Mouse (Mus musculus) kidney, adult 18-20 months (tissue): ENCODE data around the gene Olfr750.
A peak's percentile ranks its signal among the peaks of the same experiment; 100 is the strongest.

Experiments used
- DNase-seq: peaks from one replicate; pipeline ENCODE4 v3.0.0; 2021

Gene Olfr750

DNA sequence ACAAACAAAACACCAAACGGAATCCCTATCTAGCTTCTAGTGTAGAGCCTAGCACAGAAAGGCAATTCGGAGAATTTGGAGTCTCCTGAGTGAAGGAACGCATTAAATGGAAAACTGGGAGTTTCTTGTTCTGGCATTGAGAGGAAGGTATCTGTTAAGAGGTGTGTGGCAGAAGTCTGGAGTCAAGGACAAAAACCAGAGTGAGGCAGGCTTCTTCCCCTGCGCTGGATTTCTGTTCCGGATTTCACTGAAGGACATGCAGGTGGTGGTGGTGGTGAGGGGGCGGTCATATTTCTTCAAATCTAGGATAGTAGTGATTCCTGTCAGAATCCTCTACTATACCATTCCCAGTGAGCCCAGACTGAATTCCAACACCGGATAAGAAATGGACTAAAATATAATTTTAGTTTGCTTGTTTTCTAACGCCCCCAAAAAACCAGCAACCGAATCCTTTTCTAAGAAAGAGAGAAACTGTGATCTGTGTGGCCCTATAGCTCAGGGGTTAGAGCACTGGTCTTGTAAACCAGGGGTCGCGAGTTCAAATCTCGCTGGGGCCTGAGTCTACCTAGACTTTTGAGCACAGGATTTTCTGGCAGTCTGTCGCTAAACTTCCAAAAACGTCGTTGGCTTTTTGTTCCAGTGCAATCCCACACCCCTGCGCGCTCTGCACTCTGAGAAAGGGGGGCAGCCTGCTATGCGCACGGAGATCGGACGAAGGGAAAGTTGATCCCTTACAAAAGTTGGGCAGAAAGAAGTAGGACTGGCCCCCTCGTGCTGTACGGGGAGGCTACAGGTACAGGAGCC lies 14.1 kb upstream of the Olfr750 start:
- DNase-seq = peak; percentile 90

GRCm38 (mm10) chr14:51087762-51088161 lies 13.5 kb upstream of the Olfr750 start:
- DNase-seq = no peak

GRCm38 (mm10) chr14:51085911-51086310 lies 11.7 kb upstream of the Olfr750 start:
- DNase-seq = no peak

- no peak for DNase-seq
Observed at GRCm38 (mm10) chr14:51085086-51085485, 10.9 kb upstream of the Olfr750 start.

GRCm38 (mm10) chr14:51083805-51084204 lies 9.6 kb upstream of the Olfr750 start:
- no peak for DNase-seq

DNA sequence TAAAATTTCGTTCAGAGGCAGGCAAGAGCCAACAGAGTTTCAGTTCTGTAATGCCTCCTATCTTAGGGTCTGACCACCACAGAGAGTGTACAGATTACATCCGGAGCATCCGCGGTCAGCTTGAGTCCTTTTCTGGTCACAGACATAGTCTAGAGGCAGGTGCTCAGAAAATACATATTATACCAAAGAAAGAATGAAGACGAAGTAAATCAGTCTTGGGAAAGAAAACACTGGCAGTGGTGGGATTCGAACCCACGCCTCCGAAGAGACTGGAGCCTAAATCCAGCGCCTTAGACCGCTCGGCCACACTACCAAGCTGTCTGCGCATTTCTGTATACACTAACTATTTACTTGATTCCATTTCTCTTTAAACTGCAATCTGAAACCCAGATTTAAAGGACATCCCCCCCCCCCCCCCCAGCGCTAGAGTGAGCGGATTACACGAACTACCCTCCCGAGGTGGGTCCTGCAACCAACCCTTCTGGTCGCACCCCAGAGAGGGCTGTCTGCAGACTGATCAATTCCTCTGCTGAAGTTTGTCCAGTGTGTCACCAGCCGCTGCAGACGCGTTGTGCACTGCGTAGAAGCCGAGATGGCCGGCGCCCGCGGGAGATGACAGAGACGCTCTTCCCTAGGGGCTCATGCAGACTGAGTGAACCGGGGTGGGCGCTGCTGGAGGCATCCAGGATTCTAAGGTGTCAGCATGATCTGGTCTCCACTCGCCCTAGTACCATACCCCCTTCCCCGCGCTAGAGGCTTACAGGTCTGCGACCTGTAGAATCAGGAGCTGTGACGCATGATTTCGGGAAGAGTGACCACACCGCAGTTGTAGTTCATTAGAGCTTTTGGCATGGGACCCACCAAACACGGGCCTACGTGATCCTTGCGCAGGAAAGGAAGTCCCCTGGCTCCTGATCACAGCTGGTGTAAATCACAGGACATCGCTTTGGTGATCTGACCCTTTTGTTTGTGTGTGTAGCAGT lies 8.7 kb upstream of the Olfr750 start:
- peak; percentile 80 for DNase-seq

- no peak for DNase-seq
Observed at GRCm38 (mm10) chr14:51081035-51081434, 6.8 kb upstream of the Olfr750 start.

DNA sequence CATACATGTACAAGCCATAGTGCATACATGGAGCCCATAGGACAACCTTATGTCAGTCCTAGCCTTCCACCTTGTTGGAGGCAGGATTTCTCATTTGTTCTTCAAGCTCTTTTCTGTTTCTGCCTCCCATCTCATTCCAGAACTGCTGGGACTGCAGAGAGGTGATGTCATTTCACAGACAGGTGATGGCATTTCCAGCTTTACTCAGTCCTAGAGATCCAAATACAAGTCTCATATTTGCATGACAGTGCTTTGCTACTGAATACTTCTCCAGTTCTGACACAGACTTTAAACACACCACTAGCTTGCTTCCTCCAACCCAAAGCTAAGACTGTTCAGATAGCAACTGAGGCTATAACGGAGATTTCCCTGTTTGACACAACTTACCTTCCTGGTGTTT lies 4.9 kb upstream of the Olfr750 start:
- DNase-seq = no peak

- peak; percentile 45 for DNase-seq
Observed at GRCm38 (mm10) chr14:51069617-51070016, 4.6 kb downstream of the Olfr750 start.

- DNase-seq = no peak
Observed at GRCm38 (mm10) chr14:51068956-51069355, 5.3 kb downstream of the Olfr750 start.

- DNase-seq = no peak
Observed at GRCm38 (mm10) chr14:51060761-51061160, 13.5 kb downstream of the Olfr750 start.

DNA sequence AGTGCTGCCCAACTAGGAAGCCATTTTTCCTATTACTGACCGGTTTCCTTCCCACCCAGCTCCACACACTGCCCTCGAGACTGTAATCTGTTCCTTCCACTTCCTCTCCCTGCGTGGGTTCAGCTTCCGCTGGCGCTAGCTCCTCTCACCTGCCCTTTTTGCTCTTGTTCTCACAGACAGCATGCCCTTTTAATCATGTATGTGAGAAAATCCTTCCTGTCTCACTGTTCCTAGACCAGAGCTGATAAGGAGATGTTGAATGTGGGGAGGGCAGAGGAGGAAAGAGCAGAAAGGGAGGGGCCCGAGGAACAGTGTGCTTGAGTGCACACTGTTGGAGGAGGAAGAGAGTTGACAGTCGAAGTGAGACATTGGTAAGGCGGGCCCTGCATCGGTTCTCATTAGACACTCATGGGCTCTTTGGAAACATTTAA lies 16.8 kb downstream of the Olfr750 start, which contains the start of gene Rnase12:
Gene Rnase12, minus strand, starts transcription at position 261 of the 431 bp plus-strand sequence.
- DNase-seq = no peak

- DNase-seq = no peak
Observed at GRCm38 (mm10) chr14:51054243-51055237, 19.7 kb downstream of the Olfr750 start.

DNA sequence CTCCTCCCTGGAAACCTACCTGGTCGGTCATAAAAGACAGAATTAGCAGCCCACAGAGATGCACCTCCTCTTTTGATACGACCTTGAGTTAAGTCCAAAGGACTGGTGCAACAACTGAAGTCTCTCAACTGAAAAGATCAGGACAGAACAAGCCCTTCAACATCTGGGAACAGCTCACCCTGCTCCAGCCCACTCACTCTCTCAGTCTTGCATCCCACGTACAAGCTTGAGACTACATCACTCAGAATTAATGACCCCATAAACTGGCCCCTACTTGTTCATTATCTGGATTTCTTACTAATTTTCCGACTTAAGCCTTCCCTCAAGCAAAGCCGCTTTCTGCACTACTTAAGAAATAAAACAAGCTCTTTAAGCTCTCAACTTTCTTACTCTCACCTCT lies 21.1 kb downstream of the Olfr750 start:
- no peak for DNase-seq

DNA sequence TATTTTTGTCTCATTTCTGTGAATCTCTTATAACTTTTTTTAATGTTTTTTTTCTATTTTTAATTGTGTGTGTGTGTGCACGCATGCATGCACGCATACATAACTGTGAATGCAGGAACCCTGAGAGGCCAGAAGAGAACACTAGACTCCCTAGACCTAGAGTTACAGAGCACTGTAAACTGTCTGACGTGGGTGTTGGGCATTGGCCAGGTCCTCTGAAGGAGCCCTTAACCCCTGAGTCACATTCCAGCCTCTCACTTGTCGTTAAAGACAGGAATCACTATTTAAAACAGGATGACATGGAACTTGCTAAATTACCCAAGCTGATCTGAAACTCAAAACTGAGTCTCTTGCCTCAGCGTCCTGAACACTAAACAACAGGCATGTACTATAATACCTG lies 22.3 kb downstream of the Olfr750 start:
- DNase-seq = no peak

DNA sequence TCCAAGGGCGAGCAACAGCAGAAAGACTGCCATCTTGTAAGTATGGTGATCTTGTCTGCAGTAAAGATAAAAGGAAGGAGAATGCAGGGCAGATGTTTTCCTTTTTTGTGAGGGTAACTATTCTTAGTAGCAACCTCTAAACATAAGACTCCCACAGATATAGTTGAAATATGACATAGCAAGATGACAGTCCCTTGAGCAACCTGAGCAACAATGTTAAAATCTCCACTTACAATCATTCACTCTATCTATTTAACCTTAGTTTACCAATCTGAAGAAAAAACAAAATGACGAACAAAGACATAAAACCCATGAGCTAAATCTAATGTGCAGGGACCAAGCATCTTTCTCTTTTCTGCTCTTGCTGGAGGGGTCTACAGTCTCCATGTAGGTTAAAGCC lies 24.2 kb downstream of the Olfr750 start, which contains the start of gene Rnase11:
Gene Rnase11, minus strand, starts transcription at position 101 of the 400 bp plus-strand sequence.
- DNase-seq = no peak

GRCm38 (mm10) chr14:51047846-51048245 lies 26.4 kb downstream of the Olfr750 start:
- DNase-seq = no peak

DNA sequence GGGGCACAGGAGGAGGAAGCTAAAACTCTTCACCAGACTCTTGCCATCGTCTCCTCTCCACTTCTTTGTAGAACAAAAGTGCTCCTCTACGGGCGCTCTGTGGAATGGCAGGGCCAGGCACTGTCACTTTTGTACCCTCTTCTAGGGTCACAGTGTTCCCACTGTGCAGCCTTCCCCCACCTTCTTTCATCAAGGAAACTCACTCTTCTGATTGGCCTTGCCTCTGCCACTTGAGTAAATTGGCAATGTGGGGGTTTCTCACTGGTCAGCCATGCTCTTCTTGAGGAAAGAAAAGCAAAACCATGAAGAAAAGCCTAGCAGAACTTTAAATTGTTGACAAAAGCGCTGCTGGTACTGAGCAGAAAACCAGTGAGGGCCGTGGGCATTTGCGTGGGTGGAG lies 32.5 kb downstream of the Olfr750 start, which contains the start of gene Rnase9:
Gene Rnase9, minus strand, starts transcription at position 101 of the 400 bp plus-strand sequence.
- DNase-seq = no peak

DNA sequence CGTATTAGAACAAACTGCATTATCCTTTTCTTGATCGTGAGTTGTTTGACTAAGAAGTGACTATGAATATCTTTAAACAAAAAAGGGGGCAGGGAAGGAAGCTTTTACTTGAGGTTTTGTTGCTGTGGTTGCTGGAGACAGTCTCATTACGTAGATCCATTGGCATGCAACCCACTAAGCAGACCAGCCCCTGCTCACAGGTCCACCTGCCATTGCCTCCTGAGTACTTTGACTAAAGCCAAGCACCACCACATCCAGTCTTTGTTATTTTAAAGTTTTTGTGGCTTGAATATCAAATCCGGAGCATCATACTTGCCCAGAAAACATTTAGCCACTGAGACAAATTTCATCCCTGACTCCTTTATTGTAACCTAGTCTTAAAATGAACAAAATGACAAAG lies 38.0 kb downstream of the Olfr750 start:
- DNase-seq = no peak

DNA sequence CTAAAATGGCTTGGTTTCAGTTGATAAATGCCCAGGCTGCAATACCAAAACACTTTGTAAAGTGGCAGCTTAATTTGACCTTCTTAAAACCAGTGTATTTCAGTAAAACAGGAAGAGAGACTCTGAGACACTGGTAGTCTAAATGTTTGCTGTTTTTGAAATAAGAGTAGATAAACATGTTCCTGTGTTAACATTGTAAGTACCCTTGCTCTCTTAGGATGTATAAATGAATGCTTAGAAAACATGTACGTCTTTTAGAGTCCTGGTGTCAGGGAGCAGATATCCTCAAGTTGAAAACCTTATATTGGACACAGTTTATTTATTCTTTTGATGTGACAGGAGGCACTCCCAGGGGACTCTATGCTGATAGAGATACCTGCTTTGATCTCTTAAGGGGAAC lies 39.0 kb downstream of the Olfr750 start:
- DNase-seq = no peak

DNA sequence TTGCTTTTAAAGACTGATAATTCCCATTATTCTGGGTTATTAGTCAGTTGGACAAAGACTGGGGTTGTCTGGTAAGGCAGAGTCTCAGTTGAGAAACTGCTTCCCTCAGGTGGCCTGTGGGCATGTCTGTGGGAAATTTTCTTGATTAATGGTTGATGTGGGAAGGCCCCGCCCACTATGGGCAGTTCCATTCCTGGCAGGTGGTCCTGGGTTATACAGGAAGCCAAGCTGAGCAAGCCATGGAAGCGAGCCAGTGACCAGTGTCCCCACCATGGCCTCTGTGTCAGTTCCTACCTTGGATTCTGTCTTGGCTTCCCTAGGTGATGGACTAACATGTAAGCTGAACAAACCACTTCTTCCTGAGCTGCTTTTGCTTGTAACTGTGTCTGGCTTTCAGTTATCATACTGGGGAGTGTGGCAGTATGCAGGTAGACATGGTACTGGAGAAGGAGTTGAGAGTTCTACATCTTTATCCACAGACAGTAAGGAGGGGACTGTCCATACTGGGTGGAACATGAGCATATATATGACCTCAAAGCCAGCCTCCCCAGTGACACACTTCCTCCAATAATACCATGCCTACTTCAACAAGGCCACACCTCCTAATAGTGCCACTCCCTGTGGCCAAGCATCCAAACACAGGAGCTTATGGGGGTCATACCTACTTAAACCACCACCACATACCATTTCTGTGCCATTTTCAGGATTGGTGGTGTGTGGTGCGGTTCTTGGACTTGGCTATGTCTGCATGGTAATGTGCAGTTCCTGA lies 46.7 kb downstream of the Olfr750 start:
- no peak for DNase-seq
